Mouse (Mus musculus) heart, embryonic 11.5 days (tissue): Measurements from ENCODE around the gene Creb5. TPM values are rescaled to one million over a fixed set of nuclear protein-coding genes. Genes with fewer than 3 reads are reported as not detected.

Source experiments
- ATAC-seq: fragments of 200-750 bp; cut with Nextera tagmentation; replicated peaks from 2 replicates; pipeline ENCODE4 v1.8.0; 2017; ENCODE audit warnings: moderate library complexity; ENCODE audit not compliant: insufficient number of reproducible peaks, low FRiP score, low TSS enrichment
- H3K27ac ChIP-seq: fragments of 300-500 bp; sonication (generic); 2 replicates; pipeline ENCODE4 v1.5.1; 2014; ENCODE audit warnings: mild to moderate bottlenecking, low read depth, low read length
- H3K27me3 ChIP-seq: fragments of 300-500 bp; sonication (generic); 2 replicates; pipeline ENCODE4 v1.6.1; 2014; ENCODE audit warnings: mild to moderate bottlenecking, low read length, mixed read lengths; ENCODE audit not compliant: control insufficient read depth, insufficient read depth
- H3K36me3 ChIP-seq: fragments of 300-500 bp; sonication (generic); 2 replicates; pipeline ENCODE4 v1.6.1; 2014; ENCODE audit warnings: mild to moderate bottlenecking, low read length, moderate library complexity, mixed read lengths; ENCODE audit not compliant: control insufficient read depth, insufficient read depth
- H3K4me1 ChIP-seq: fragments of 300-500 bp; sonication (generic); 2 replicates; pipeline ENCODE4 v1.6.1; 2014; ENCODE audit warnings: low read length; ENCODE audit not compliant: control insufficient read depth, insufficient read depth
- H3K4me2 ChIP-seq: fragments of 300-500 bp; sonication (generic); 2 replicates; pipeline ENCODE4 v1.6.1; 2014; ENCODE audit warnings: mild to moderate bottlenecking, moderate library complexity
- H3K4me3 ChIP-seq: fragments of 300-500 bp; sonication (generic); 2 replicates; pipeline ENCODE4 v1.5.1; 2014; ENCODE audit warnings: low read depth, low read length
- H3K9ac ChIP-seq: fragments of 300-500 bp; sonication (generic); 2 replicates; pipeline ENCODE4 v1.6.1; 2014; ENCODE audit warnings: mild to moderate bottlenecking, low read depth, low read length, moderate library complexity
- H3K9me3 ChIP-seq: fragments of 300-500 bp; sonication (generic); replicated peaks from 2 replicates; pipeline ENCODE4 v1.6.1; 2016; ENCODE audit warnings: low read length; ENCODE audit not compliant: control insufficient read depth
- WGBS: fragments of 180-500 bp; shearing (Covaris S2); extraction: QIAGEN DNeasy Blood & Tissue Kit; methylation state at CpG from one replicate; pipeline ENCODE4 v1.1.7; 2014; ENCODE audit not compliant: insufficient replicate concordance; 5-methylcytosine and 5-hydroxymethylcytosine counted together
- polyA plus RNA-seq: library from polyadenylated mRNA; unstranded; fragments of >200 nt; fragmentation: Nextera tagmentation; extraction: Ambion mirVana; gene quantifications from 2 replicates; pipeline ENCODE4 v1.2.1, GENCODE M21; 2014

Gene Creb5
- polyA plus RNA-seq, 1 experiment from 2014 or later, result 30.3 TPM

DNA sequence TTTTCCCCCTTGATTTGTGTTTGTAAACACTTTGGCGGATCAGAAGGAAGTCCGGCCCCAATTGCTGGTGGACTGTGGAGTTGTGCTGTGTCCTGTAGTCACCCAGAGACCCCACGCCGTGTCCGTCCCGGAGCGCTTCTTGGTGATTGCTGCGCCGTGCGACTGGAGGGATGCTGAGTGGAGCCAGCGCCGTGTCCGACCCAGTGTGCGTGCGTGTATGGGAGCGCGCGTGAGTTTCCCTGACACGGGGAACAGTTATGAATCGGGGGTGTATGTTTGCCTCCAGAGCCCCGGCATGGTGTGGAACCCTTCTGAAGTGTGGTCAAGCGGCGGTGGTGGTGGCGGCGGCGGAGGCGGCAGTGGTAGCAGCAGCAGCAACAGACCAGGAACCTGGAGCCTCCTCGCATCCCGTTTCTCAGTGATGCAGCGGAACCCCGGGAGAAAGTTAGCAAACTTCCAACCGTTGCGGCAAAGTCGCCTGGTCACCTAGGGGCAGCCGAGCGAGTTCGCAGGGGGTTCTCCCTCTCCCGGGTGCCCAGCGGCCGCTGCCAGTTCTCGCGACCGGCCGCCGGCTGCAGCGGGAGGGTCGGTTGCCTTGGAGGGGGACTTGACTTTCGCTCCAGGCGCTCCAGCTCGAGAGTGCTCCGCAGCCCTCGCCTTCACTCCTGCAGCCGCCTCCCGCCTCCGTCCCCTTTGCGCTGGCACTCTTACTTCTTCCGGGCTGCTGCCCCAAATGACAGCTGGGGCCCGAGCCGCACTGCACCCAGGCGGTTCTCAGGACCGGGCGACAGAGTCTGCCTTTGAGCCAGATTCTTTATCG, 702 bp downstream of the Creb5 start:
- Histone ChIP-seq H3K9ac (peak overlapping the region; percentile 90), H3K4me2 (peak overlapping the region; percentile 91), H3K27me3 (peaks cover 16% of the 10 kb centered on the region), H3K4me3 (peak overlapping the region; percentile 75), H3K9me3 (no peaks in the 10 kb centered on the region), H3K4me1 (peaks cover 14% of the 10 kb centered on the region), H3K36me3 (no peaks in the 10 kb centered on the region), H3K27ac (peak overlapping the region; percentile 90)
- under 1% methylated on average over 57 of the region's 63 CpGs for WGBS
- ATAC-seq, result peak; percentile 50; the same call in 1 of the 2 replicates

DNA sequence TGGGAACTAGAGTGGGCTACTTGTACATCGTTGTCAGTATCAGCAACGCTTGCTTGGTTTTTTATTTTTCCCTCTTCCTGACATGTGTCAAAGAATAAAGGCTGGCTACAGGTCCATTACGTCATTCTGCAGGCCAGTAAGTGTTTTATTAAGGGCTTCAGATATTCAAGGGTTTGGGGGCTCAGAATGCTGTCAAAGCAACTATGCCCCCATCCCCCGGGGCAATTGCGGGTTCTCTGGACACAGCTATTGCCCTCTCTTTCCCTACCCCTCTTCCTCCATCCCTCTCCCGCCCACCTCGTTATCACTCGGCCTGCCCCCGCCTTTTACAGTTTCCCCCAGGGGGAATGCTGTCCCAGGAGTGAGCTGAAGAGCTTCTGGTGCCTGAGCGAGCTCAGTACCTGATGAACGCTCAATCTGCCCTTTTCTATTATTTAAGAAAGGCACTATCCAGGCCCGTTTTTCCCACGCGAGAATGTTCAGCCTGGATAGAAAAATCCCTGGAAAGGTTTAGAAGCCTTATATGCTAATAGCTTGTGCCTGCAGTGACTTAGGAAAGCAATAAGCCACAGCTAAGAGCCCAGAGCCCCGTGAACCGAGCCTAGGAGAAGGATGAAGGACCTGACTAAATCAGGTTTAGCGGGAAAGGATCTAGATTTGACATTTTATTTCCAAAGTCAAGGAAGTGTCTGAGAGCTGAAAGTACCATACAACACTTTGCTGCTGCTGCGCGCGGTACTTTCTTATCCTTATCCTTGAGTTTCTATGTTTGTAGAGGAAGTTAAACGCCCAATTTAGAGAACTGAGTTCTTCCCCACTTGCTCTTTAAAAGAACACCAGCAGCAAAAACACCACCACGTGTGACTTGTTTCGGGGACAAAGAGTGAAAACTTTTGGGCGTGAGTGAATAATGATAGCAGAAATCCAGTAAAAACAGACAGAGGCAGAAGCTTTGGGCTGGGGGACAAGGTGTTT, 1.8 kb downstream of the Creb5 start:
- H3K9ac ChIP-seq, result peak overlapping the region; percentile 90
- under 1% methylated on average over 24 of the region's 24 CpGs for WGBS
- no peaks in the 10 kb centered on the region for H3K9me3 ChIP-seq
- no peak overlapping the region for H3K27ac ChIP-seq
- peaks cover 14% of the 10 kb centered on the region for H3K27me3 ChIP-seq
- peaks cover 18% of the 10 kb centered on the region for H3K4me1 ChIP-seq
- H3K36me3 ChIP-seq, result no peaks in the 10 kb centered on the region
- no peak for ATAC-seq
- H3K4me3 ChIP-seq, result peak overlapping the region; percentile 75
- H3K4me2 ChIP-seq, result peak overlapping the region; percentile 91

DNA sequence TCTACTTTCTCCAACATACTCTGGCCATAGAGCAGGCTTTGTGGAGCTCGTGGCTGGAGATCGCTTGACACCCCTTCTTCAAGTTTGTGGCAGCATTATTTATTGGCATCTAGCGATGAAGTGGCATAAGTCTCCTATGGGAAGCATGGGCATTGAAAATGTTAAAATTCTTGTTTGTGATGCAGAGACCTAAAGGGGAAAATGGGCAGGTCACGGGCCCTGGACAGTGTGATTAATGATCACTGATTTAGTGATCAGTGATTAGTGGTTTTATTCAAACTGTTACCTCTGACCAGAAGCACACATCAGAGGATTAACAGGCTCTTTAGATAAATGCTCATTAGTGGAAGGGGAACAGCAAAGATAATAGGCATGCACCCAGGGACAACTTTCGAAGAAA, 2.6 kb downstream of the Creb5 start:
- WGBS, result 24% methylated on average over 5 of the region's 5 CpGs
- peak overlapping the region; percentile 90 for H3K9ac ChIP-seq

DNA sequence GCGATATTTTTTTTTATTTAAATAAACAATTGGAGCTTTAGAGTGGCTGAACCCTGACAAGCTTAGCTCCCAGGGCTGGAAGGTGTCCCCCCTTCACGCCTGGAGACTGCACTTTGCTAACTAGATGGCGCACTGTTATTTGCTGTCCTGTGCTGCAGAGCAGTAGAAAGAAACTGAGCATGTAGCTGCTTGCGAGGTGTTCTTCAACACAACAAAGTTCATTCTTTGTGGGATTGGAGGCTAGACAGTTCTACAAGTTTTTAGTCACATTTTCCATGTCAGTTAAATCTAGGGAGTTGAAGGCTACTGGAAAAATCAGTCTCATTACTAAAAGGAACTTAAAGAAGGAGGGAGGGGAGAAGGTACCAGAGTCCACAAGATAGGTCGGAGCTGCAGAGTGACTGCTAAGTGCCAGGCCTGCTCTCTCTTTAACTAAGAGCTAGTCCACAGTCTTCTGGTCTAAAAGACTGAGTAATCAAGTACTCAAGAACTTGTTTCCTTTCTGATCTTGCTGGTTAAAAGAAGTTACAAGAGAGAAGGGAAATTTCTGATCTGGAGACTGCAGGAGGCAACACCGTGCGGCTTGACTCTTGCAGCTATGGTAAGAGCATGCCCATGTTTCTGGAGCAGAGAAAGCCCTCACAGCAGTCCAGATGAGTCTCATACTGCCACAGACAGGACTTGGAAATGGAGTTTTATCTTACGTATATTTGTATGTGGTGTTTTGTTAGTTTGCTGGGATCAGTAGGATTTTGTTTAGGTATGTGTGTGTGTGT, 3.3 kb downstream of the Creb5 start:
- Histone ChIP-seq H3K9ac (0 out of 2 replicates have a peak overlapping the region, but pooled peaks have one; percentile 39), H3K9me3 (no peaks in the 10 kb centered on the region), H3K27me3 (peaks cover 4% of the 10 kb centered on the region), H3K4me1 (peaks cover 25% of the 10 kb centered on the region), H3K27ac (no peak overlapping the region), H3K4me2 (peak overlapping the region; percentile 91), H3K36me3 (no peaks in the 10 kb centered on the region), H3K4me3 (peak overlapping the region; percentile 19; the same call in 1 of the 2 replicates)
- 34% methylated on average over 8 of the region's 8 CpGs for WGBS
- no peak for ATAC-seq

More for the DNA sequence above, 2.6 kb downstream of the Creb5 start:
- H3K27ac ChIP-seq, result no peak overlapping the region
- no peaks in the 10 kb centered on the region for H3K9me3 ChIP-seq
- peak overlapping the region; percentile 75 for H3K4me3 ChIP-seq
- H3K4me1 ChIP-seq, result peaks cover 25% of the 10 kb centered on the region
- H3K4me2 ChIP-seq, result peak overlapping the region; percentile 91
- no peak for ATAC-seq
- no peaks in the 10 kb centered on the region for H3K36me3 ChIP-seq
- peaks cover 10% of the 10 kb centered on the region for H3K27me3 ChIP-seq

DNA sequence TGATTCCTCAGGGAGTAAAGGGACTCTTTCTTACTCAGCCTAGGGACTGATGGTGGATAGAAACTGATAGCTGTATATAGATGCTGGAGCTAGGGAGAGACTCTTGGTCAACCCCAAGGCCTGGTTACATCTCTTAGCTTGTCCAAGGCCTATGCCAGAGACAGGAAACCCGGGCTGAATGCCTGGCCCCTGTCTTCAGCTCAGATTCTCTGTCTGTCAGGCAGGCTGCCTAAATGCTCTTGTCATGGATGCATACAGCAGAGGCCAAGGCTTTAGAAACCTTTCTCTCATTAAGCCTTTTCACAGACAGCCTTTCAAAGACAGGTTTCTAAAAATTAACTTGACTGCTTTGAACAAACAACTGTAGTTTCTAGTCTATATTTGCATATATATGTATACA, 5.9 kb downstream of the Creb5 start:
- ATAC-seq, result no peak
- WGBS, result 42% methylated on average over 1 of the region's 1 CpGs
- Histone ChIP-seq H3K4me3 (no peak overlapping the region), H3K9ac (no peak overlapping the region), H3K36me3 (no peaks in the 10 kb centered on the region), H3K27me3 (no peaks in the 10 kb centered on the region), H3K4me2 (no peak overlapping the region), H3K9me3 (no peaks in the 10 kb centered on the region), H3K4me1 (peaks cover 17% of the 10 kb centered on the region), H3K27ac (no peak overlapping the region)

DNA sequence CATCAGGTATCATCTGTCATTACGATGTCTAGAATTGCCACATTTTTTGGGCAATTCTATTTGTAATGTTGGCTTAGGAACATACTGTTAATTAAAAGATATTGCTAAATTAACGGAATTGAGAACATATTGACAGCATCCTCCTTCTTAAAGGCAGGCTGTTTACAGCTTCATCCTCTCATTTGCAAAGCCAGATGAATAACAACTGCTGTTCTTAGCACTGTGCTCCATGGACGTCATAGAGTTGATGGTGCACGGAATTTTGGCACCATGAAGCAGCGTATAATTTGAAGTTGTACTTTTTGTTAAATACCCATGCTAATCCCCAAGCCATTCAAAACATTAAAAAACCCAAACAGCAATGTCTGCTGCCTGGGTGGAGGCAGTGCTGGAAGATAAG, 10.8 kb downstream of the Creb5 start:
- 79% methylated on average over 5 of the region's 5 CpGs for WGBS
- no peaks in the 10 kb centered on the region for H3K36me3 ChIP-seq
- H3K4me3 ChIP-seq, result no peak overlapping the region
- no peak for ATAC-seq
- H3K27ac ChIP-seq, result no peak overlapping the region
- no peaks in the 10 kb centered on the region for H3K27me3 ChIP-seq
- H3K9ac ChIP-seq, result no peak overlapping the region
- H3K4me1 ChIP-seq, result peaks cover 21% of the 10 kb centered on the region
- H3K4me2 ChIP-seq, result no peak overlapping the region
- H3K9me3 ChIP-seq, result no peaks in the 10 kb centered on the region

DNA sequence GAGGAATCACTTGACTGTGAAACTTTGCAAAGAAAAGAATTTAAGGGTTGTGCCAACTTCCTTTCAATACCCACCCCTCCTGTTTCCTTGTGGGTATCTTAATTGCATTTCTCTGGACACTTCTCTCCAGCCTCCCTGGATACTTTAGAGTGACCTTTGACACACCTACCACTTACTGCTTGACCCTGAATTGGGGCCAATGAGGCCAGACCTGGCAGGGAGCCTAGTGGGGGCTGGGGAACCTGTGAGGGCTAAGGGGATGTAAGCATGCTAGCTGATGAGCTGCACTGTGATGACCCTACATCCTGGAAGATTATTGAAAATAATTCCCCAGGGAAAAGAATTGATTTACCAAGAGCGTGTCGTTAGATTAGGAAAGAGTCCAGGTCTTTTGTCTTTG, 17.1 kb downstream of the Creb5 start:
- Histone ChIP-seq H3K9ac (no peak overlapping the region), H3K4me3 (no peak overlapping the region), H3K9me3 (no peaks in the 10 kb centered on the region), H3K27ac (no peak overlapping the region), H3K4me2 (no peak overlapping the region), H3K4me1 (peaks cover 33% of the 10 kb centered on the region), H3K27me3 (no peaks in the 10 kb centered on the region), H3K36me3 (no peaks in the 10 kb centered on the region)
- ATAC-seq, result no peak
- 69% methylated on average over 2 of the region's 2 CpGs for WGBS

DNA sequence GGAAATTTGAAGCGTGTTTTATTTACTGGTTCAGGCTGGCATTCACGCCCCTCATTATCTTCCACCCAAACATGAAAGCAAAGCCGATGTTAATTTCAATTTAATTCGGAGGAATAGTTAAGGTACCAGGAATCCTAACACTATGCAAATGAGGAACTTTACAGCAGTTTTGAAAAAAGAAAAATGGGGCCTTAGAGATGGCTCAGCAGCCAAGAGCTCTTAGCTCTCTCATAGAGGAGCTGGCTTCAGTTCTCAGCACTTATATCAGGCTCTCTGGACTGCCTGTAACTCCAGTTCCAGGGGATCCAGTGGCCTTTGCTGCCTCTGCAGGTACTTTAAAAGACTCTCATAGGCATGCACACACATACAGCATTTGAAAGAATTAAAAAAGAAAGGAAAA, 19.1 kb downstream of the Creb5 start:
- H3K36me3 ChIP-seq, result no peaks in the 10 kb centered on the region
- no peak overlapping the region for H3K4me2 ChIP-seq
- H3K9me3 ChIP-seq, result no peaks in the 10 kb centered on the region
- H3K27me3 ChIP-seq, result no peaks in the 10 kb centered on the region
- H3K4me3 ChIP-seq, result no peak overlapping the region
- 81% methylated on average over 4 of the region's 4 CpGs for WGBS
- H3K9ac ChIP-seq, result no peak overlapping the region
- ATAC-seq, result no peak
- peaks cover 36% of the 10 kb centered on the region for H3K4me1 ChIP-seq
- H3K27ac ChIP-seq, result no peak overlapping the region
